Mouse (Mus musculus) heart, postnatal 0 days (tissue): ENCODE measurements around the gene Tcap. TPM values are rescaled to one million over a fixed set of nuclear protein-coding genes. Genes with fewer than 3 reads are reported as not detected.
A peak's percentile ranks its signal among the peaks of the same experiment; 100 is the strongest.

ENCODE experiments used
- ATAC-seq: fragments of 200-750 bp; cut with Nextera tagmentation; 2 replicates; pipeline ENCODE4 v1.8.0; 2017; ENCODE audit warnings: low read depth, moderate number of reproducible peaks, moderate library complexity; ENCODE audit not compliant: insufficient read depth
- DNase-seq: peaks from one replicate; pipeline ENCODE4 v3.0.0-alpha.2; 2016; ENCODE audit warnings: low spot score
- H3K27ac ChIP-seq: fragments of 300-500 bp; sonication (generic); 2 replicates; pipeline ENCODE4 v1.5.1; 2014; ENCODE audit warnings: low read depth, mild to moderate bottlenecking
- H3K27me3 ChIP-seq: fragments of 300-500 bp; sonication (generic); 2 replicates; pipeline ENCODE4 v1.6.1; 2014; ENCODE audit warnings: low read length, mixed read lengths; ENCODE audit not compliant: control insufficient read depth, insufficient read depth
- H3K36me3 ChIP-seq: fragments of 300-500 bp; sonication (generic); replicated peaks from 2 replicates; pipeline ENCODE4 v1.6.1; 2014; ENCODE audit warnings: low read length, mixed read lengths; ENCODE audit not compliant: control insufficient read depth, insufficient read depth
- H3K4me1 ChIP-seq: fragments of 300-500 bp; sonication (generic); 2 replicates; pipeline ENCODE4 v1.6.1; 2014; ENCODE audit warnings: antibody characterized with exemption; ENCODE audit not compliant: control insufficient read depth, insufficient read depth
- H3K4me2 ChIP-seq: fragments of 300-500 bp; sonication (generic); 2 replicates; pipeline ENCODE4 v1.6.1; 2014; ENCODE audit warnings: low read depth, mild to moderate bottlenecking, low read length, moderate library complexity
- H3K4me3 ChIP-seq: fragments of 300-500 bp; sonication (generic); 2 replicates; pipeline ENCODE4 v1.5.1; 2014; ENCODE audit warnings: low read depth, low read length
- H3K9ac ChIP-seq: fragments of 300-500 bp; sonication (generic); replicated peaks from 2 replicates; pipeline ENCODE4 v1.6.1; 2014; ENCODE audit warnings: low read depth, low read length, mixed read lengths
- H3K9me3 ChIP-seq: fragments of 300-500 bp; sonication (generic); replicated peaks from 2 replicates; pipeline ENCODE4 v1.6.1; 2016; ENCODE audit warnings: low read length; ENCODE audit not compliant: control insufficient read depth
- CTCF ChIP-seq: IDR thresholded peaks from 2 replicates; pipeline ENCODE4 v1.5.1; 2016; ENCODE audit warnings: antibody characterized with exemption, control low read depth, low read depth
- EP300 ChIP-seq: IDR thresholded peaks from 2 replicates; pipeline ENCODE4 v1.6.1; 2016; ENCODE audit warnings: antibody characterized with exemption, low read depth
- WGBS: fragments of 180-500 bp; shearing (Covaris S2); extraction: QIAGEN DNeasy Blood & Tissue Kit; methylation state at CpG from one replicate; pipeline ENCODE4 v1.1.7; 2014; 5-methylcytosine and 5-hydroxymethylcytosine counted together
- polyA plus RNA-seq: library from polyadenylated mRNA; unstranded; fragments of >200 nt; fragmentation: Nextera tagmentation; extraction: Ambion mirVana; gene quantifications from 2 replicates; pipeline ENCODE4 v1.2.1, GENCODE M21; 2015
- total RNA-seq: library from RNA; depleted of rRNA; stranded (reverse); fragments of >200 nt; gene quantifications from 2 replicates; pipeline ENCODE4 v1.2.3, GENCODE M21; 2014; ENCODE audit warnings: low replicate concordance

The Tcap gene
- total and polyA plus RNA-seq, 2 experiments from 2014 or later = 299 to 455 TPM

GRCm38 (mm10) chr11:98408872-98409271 lies 25.3 kb downstream of the Tcap start:
- 63% methylated on average over 8 of the region's 8 CpGs for WGBS

GRCm38 (mm10) chr11:98409341-98409822 lies 25.8 kb downstream of the Tcap start:
- DNase-seq (peak; percentile 50), ATAC-seq (no peak)
- 0 out of 2 replicates have a peak overlapping the region, but pooled peaks have one; percentile 1 for H3K4me3 ChIP-seq
- no peaks in the 10 kb centered on the region for H3K36me3 ChIP-seq
- TF ChIP-seq CTCF (no peak), EP300 (no peak)
- H3K27me3 ChIP-seq = no peaks in the 10 kb centered on the region
- H3K9ac ChIP-seq = 0 out of 2 replicates have a peak overlapping the region, but pooled peaks have one; percentile 15
- 13% methylated on average over 10 of the region's 10 CpGs for WGBS
- H3K4me1 ChIP-seq = peaks cover 29% of the 10 kb centered on the region
- H3K9me3 ChIP-seq = no peaks in the 10 kb centered on the region
- peak overlapping the region; percentile 31 for H3K4me2 ChIP-seq
- H3K27ac ChIP-seq = 0 out of 2 replicates have a peak overlapping the region, but pooled peaks have one; percentile 1

More at GRCm38 (mm10) chr11:98408872-98409271, 25.3 kb downstream of the Tcap start:
- Histone ChIP-seq H3K27ac (peak overlapping the region; percentile 1; the same call in 1 of the 2 replicates), H3K4me3 (0 out of 2 replicates have a peak overlapping the region, but pooled peaks have one; percentile 1), H3K9ac (0 out of 2 replicates have a peak overlapping the region, but pooled peaks have one; percentile 15), H3K4me2 (peak overlapping the region; percentile 31; the same call in 1 of the 2 replicates), H3K4me1 (peaks cover 24% of the 10 kb centered on the region), H3K36me3 (no peaks in the 10 kb centered on the region), H3K9me3 (no peaks in the 10 kb centered on the region), H3K27me3 (no peaks in the 10 kb centered on the region)
- TF ChIP-seq CTCF (no peak), EP300 (no peak)
- DNase-seq (no peak), ATAC-seq (no peak)

DNA sequence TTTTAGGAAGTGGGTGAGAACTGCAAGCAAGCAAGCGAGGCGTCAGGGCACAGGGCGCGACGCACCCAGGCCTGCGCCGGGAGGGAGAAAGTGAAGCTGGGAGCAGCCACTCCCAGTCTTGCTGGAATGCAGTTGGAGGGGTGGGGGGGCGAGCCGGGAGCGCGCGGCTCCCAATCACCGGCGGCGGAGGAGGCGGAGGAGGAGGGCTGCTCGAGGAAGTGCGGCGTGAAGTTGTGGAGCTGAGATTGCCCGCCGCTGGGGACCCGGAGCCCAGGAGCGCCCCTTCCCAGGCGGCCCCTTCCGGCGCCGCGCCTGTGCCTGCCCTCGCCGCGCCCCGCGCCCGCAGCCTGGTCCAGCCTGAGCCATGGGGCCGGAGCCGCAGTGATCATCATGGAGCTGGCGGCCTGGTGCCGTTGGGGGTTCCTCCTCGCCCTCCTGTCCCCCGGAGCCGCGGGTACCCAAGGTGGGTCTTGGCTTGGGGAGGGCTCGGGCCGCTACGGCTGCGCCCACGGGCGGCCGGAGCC lies 28.7 kb downstream of the Tcap start, which contains the start of gene Erbb2:
Gene Erbb2 (plus strand): TSS at position 198 of the 524 bp plus-strand sequence.
- H3K27ac ChIP-seq = peak within 1 kb of the TSS; percentile 91
- peak within 1 kb of the TSS; percentile 88 for H3K4me2 ChIP-seq
- H3K4me1 ChIP-seq = peaks cover 29% of the 10 kb centered on the region
- WGBS = under 1% methylated on average over 25 of the region's 49 CpGs
- peak; percentile 81 for DNase-seq
- TF ChIP-seq CTCF = no peak
- TF ChIP-seq EP300 = no peak; the same call in 1 of the 2 replicates
- H3K27me3 ChIP-seq = no peaks in the 10 kb centered on the region
- H3K36me3 ChIP-seq = no peaks in the 10 kb centered on the region
- peak; percentile 88 for ATAC-seq
- H3K9me3 ChIP-seq = no peaks in the 10 kb centered on the region
- peak within 1 kb of the TSS; percentile 88 for H3K4me3 ChIP-seq
- H3K9ac ChIP-seq = peak within 1 kb of the TSS; percentile 86

GRCm38 (mm10) chr11:98412797-98413301 lies 29.2 kb downstream of the Tcap start:
- peaks cover 29% of the 10 kb centered on the region for H3K4me1 ChIP-seq
- peak overlapping the region; percentile 88 for H3K4me3 ChIP-seq
- no peak for DNase-seq
- 0% methylated on average over 32 of the region's 40 CpGs for WGBS
- H3K27me3 ChIP-seq = no peaks in the 10 kb centered on the region
- H3K4me2 ChIP-seq = peak overlapping the region; percentile 88
- no peaks in the 10 kb centered on the region for H3K9me3 ChIP-seq
- H3K27ac ChIP-seq = peak overlapping the region; percentile 91
- TF ChIP-seq CTCF (no peak), EP300 (no peak)
- ATAC-seq = peak; percentile 34
- peak overlapping the region; percentile 86 for H3K9ac ChIP-seq
- H3K36me3 ChIP-seq = no peaks in the 10 kb centered on the region

- Histone ChIP-seq H3K9me3 (no peaks in the 10 kb centered on the region), H3K9ac (peak overlapping the region; percentile 86), H3K27me3 (no peaks in the 10 kb centered on the region), H3K4me2 (peak overlapping the region; percentile 88), H3K4me3 (peak overlapping the region; percentile 88), H3K27ac (peak overlapping the region; percentile 91; the same call in 1 of the 2 replicates), H3K36me3 (no peaks in the 10 kb centered on the region), H3K4me1 (peaks cover 36% of the 10 kb centered on the region)
- ATAC-seq (no peak), DNase-seq (no peak)
- no peak for TF ChIP-seq EP300
- no peak for TF ChIP-seq CTCF
- 17% methylated on average over 7 of the region's 7 CpGs for WGBS
These were observed 30.1 kb downstream of the Tcap start for GRCm38 (mm10) chr11:98413731-98414130.
